ENCODE assay signal across 12 mouse cellular contexts in the genomic region with DNA sequence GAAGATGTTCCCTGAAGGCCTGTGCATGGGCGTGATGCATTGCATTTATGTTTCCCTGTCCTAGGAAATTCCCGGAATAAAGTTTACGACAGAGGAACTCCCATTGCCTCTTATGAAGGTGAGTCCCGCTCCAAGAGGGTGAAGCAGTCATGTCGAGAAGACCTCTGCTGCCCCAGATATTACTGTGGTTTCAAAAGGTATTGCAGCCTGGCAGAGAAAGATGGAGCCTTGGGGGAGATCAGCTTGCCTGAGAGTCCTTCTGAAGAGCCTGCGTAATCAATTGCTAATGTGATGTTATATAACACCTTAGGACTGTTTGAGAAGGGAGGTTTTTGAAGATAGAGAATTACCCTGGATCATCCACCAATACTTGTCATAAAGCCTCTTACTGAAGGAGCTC.
DNase-seq lines count a peak whose midpoint lies in the region; ATAC-seq and TF ChIP-seq lines count a peak whose summit lies in the region.
"Had no signal": no experiment of that assay in that cellular context is flagged by ENCODE, and none has a peak within 500 bp of the region (broad histone marks: within the 10 kb centered on the region; RNA-seq: fewer than 3 reads in every experiment).

No protein-coding gene starts in this region.

- no peaks in the 10 kb centered on the region for H3K9me3 ChIP-seq in G1E (replicated peaks)
- H3K9me3 ChIP-seq: hindbrain, embryonic 12.5 days; liver, embryonic 13.5 days had no signal

- H3K27me3 ChIP-seq in G1E (ENCODE audit: insufficient read depth, low read length), result peaks cover 23% of the 10 kb centered on the region
- H3K27me3 ChIP-seq: hindbrain, embryonic 12.5 days; liver, embryonic 13.5 days had no signal

- peak; percentile 52 for DNase-seq in CD4-positive, CD25-positive, alpha-beta regulatory T cell, adult 2 months (ENCODE audit: low read depth, low spot score)
- DNase-seq in layer of hippocampus, adult 2 months (ENCODE audit: low spot score in 2 of 2), result no peak
- no peak for DNase-seq in layer of hippocampus, postnatal 14 days (ENCODE audit: low spot score in 2 of 2)
- peak; percentile 7 for DNase-seq in G1E (ENCODE audit: low spot score)
- no peak for DNase-seq in layer of hippocampus, adult 9-10 months (ENCODE audit: low spot score)
- DNase-seq in right cerebral cortex, postnatal 25 days, result no peak
- DNase-seq: gastrocnemius, postnatal 10 days; layer of hippocampus, adult 9-11 months; liver, embryonic 13.5 days had no signal

- peaks cover 5% of the 10 kb centered on the region for H3K4me1 ChIP-seq in G1E (ENCODE audit: insufficient read depth, low read depth, low read length)
- H3K4me1 ChIP-seq: liver, embryonic 13.5 days had no signal

- no peaks in the 10 kb centered on the region for H3K36me3 ChIP-seq in G1E (replicated peaks)
- H3K36me3 ChIP-seq: hindbrain, embryonic 12.5 days; liver, embryonic 13.5 days had no signal

- no peak overlapping the region for H3K4me3 ChIP-seq in layer of hippocampus, adult 2 months
- H3K4me3 ChIP-seq in G1E (ENCODE audit: low read depth, low read length), result no peak overlapping the region
- H3K4me3 ChIP-seq: hindbrain, embryonic 12.5 days; liver, embryonic 13.5 days had no signal

- no peak overlapping the region for H3K27ac ChIP-seq in layer of hippocampus, adult 2 months
- H3K27ac ChIP-seq: hindbrain, embryonic 12.5 days; liver, embryonic 13.5 days had no signal

- TF ChIP-seq CTCF in layer of hippocampus, adult 2 months (conservative IDR thresholded peaks at IDR 0.05), result peak; percentile 68
- no peak for TF ChIP-seq CTCF in G1E (IDR thresholded peaks at IDR 0.05; ENCODE audit: low read depth, low read length)

- ATAC-seq in CD4-positive, CD25-positive, alpha-beta regulatory T cell, adult 4 months, result no peak
- ATAC-seq in G1E (ENCODE audit: extremely low read depth, insufficient number of reproducible peaks, low FRiP score, poor library complexity, severe bottlenecking), result no peak
- ATAC-seq in monocyte, adult 5-6 weeks (replicated peaks; ENCODE audit: insufficient number of reproducible peaks, low FRiP score, low TSS enrichment, poor library complexity, severe bottlenecking), result 0 out of 2 replicates have a peak, but pooled peaks have one; percentile 38

Comparison
In these comparisons a context has a peak if more than half of its experiments do, and no peak if none do; other contexts are left out.
1. DNase-seq: peak in CD4-positive, CD25-positive, alpha-beta regulatory T cell, adult 2 months (single experiment) and G1E (single experiment); none in layer of hippocampus, adult 2 months (0 of 2), layer of hippocampus, postnatal 14 days (0 of 2), layer of hippocampus, adult 9-10 months (single experiment) and right cerebral cortex, postnatal 25 days (single experiment).